Mouse (Mus musculus): Measurements from ENCODE around the gene Rnf43.

Rnf43 gene

DNA sequence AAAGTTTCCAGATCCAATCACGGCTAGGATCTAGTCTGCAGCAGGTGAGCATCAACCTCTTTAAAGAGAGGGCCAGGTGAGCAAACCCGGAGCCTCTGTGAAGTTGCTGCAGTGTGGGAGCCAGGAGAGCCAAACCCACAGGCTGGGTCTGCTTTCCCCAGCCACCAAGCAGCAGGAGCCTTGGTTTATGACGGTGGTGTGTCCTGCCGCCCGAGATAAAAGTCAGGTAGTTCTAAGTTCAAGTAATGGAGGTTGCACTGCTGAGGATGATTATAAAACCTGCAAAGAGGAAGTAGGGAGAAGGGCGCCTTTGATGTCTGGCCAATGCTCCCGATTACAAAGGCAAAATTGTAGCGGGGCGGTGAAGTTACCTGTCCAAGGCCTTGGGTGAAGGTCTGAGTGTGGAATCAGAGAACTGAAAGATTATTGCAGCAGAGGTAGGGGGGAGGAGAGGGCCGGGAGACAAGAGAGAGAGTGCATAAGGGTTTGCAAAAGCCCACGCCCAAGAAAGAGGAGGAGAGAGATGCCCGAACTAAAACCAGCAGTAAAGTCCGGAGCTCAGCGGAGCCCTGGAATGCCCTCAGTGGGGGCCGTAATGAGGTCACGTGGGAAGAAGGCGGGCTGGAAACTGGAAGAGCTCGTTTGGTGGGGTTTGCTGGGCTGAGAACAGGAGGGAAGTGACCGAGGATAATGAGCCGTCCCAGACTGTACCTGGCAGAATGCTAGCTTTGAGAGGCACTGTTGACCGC is 47.2 kb downstream of the Rnf43 start:
- DNase-seq (ENCODE audit: low read depth, low spot score) = peak; percentile 41

- no peak for DNase-seq (ENCODE audit: low read depth, low spot score)
These were observed 47.7 kb downstream of the Rnf43 start for GRCm38 (mm10) chr11:87710262-87710615.

- no peak for DNase-seq (ENCODE audit: low read depth, low spot score)
These were observed 49.7 kb downstream of the Rnf43 start for GRCm38 (mm10) chr11:87712188-87712587.

DNA sequence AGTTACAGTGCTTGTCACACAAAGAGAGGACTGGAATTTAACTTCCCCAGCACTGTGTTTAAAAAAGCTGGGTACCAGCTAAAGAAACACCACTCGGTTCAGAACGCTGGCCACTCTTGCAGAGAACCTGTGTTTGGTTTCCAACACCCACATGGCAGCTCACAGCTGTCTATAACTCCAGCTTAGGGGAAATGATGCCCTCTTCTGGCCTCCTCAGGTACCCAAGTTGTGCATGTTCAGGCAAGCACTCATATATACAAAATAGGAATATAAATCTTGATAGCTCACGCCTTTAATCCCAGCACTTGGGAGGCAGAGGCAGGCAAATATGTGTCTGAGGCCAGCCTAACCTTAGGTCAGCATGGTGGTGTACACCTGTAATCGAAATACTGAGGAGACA is 53.5 kb downstream of the Rnf43 start:
- DNase-seq (ENCODE audit: low read depth, low spot score) = peak; percentile 46

- DNase-seq (ENCODE audit: low read depth, low spot score) = no peak
These were observed 57.0 kb downstream of the Rnf43 start for GRCm38 (mm10) chr11:87719526-87719925.

GRCm38 (mm10) chr11:87720324-87720723 is 57.8 kb downstream of the Rnf43 start:
- DNase-seq (ENCODE audit: low read depth, low spot score) = peak; percentile 55

GRCm38 (mm10) chr11:87720839-87721238 is 58.3 kb downstream of the Rnf43 start:
- no peak for DNase-seq (ENCODE audit: low read depth, low spot score)

GRCm38 (mm10) chr11:87722168-87722567 is 59.6 kb downstream of the Rnf43 start:
- DNase-seq (ENCODE audit: low read depth, low spot score) = no peak

DNA sequence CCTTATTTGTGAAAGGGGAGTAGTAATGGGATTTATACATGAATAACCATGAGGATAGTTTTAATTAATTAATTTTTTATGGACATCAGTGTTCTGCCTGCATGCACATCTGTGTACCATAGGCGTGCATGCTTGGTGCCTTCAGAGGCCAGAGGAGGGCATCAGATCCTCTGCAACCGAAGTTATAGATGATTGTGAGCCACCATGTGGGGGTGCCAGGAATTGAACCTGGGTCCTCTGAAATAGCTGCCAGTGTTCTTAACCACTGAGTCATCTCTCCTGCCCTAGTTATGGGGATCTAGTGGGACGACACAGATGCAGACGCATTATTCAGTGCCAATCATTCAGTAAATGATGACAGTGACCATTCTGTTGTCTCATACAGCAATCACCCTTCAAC is 60.4 kb downstream of the Rnf43 start:
- DNase-seq (ENCODE audit: low read depth, low spot score) = no peak

- no peak for DNase-seq (ENCODE audit: low read depth, low spot score)
These were observed 63.0 kb downstream of the Rnf43 start for GRCm38 (mm10) chr11:87725515-87725914.

GRCm38 (mm10) chr11:87725964-87726562 is 63.5 kb downstream of the Rnf43 start:
- no peak for DNase-seq (ENCODE audit: low read depth, low spot score)

DNA sequence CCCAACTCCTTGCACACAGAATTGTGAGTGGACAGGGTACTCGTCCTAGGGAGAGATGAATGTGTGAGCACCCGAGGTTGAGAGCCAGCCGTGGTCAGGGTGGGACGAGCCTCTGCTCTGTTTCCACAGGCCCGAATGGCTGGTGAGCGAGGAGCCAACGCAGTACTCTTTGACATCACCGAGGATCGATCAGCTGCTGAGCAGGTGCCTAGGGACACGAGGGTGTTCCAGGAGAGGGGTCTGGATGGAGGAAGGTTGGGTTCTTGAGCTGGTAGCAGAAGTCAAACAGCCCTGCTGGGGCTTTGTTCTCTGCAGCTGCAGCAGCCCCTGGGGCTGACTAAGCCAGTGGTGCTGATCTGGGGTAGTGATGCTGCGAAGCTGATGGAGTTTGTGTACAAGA is 64.5 kb downstream of the Rnf43 start:
- no peak for DNase-seq (ENCODE audit: low read depth, low spot score)

GRCm38 (mm10) chr11:87727471-87727870 is 64.9 kb downstream of the Rnf43 start:
- DNase-seq (ENCODE audit: low read depth, low spot score) = no peak

- no peak for DNase-seq (ENCODE audit: low read depth, low spot score)
These were observed 66.5 kb downstream of the Rnf43 start for GRCm38 (mm10) chr11:87728850-87729592.

GRCm38 (mm10) chr11:87729593-87730185 is 67.2 kb downstream of the Rnf43 start:
- no peak for DNase-seq (ENCODE audit: low read depth, low spot score)

DNA sequence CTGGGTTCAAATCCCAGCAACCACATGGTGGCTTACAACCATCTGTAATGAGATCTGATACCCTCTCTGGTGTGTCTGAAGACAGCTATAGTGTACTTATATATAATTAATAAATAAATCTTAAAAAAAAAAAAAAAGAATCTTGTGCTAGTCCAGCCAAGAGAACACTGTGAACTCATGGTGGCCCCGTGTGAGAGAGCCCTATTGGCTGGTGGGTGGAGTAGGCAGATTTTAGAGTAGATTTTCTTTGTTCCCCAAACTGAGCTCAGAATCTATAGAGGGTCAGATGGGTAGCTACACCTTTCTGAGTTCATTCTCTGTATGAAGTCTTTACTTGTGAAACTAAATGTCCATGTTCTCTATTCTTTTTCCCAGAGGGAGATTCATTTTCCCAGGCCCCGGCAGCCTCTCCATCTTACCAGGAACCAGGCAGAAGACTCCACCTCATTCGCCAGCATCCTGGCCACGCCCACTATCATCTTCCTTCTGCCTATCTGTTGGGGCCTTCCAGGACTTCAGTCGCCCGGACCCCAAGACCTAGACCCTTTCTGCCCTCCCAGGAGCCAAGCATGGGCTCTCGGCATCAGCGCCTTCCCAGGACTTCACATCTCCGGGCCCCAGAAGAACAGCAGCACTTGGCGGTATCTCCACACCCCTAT is 68.3 kb downstream of the Rnf43 start:
- DNase-seq (ENCODE audit: low read depth, low spot score) = peak; percentile 56

- no peak for DNase-seq (ENCODE audit: low read depth, low spot score)
These were observed 71.8 kb downstream of the Rnf43 start for GRCm38 (mm10) chr11:87734346-87734745.

GRCm38 (mm10) chr11:87735691-87736090 is 73.2 kb downstream of the Rnf43 start:
- DNase-seq (ENCODE audit: low read depth, low spot score) = no peak

GRCm38 (mm10) chr11:87736647-87737134 is 74.2 kb downstream of the Rnf43 start:
- peak; percentile 76 for DNase-seq (ENCODE audit: low read depth, low spot score)

GRCm38 (mm10) chr11:87737175-87737740 is 74.7 kb downstream of the Rnf43 start, which contains the start of gene Supt4a:
Supt4a (plus strand) TSS chr11:87737552.
- DNase-seq (ENCODE audit: low read depth, low spot score) = peak; percentile 96

- DNase-seq (ENCODE audit: low read depth, low spot score) = no peak
These were observed 81.2 kb downstream of the Rnf43 start for GRCm38 (mm10) chr11:87743691-87744090.

All from ES-CJ7 (cell line).